Mouse (Mus musculus): ENCODE measurements around the gene Fam98b. TPM values are rescaled to one million over a fixed set of nuclear protein-coding genes. Genes with fewer than 3 reads are reported as not detected.

Gene Fam98b
- total and polyA plus RNA-seq, 3 experiments = 11.1 to 83.5 (median 22.3) TPM

GRCm38 (mm10) chr2:117217695-117218216, 31.8 kb upstream of the Fam98b start:
- Histone ChIP-seq H3K79me2 (replicated peaks; ENCODE audit: control insufficient read depth, extremely low read depth, insufficient read depth, poor library complexity, severe bottlenecking) (no peaks in the 10 kb centered on the region), H3K4me3 (replicated peaks in 1 of 3; ENCODE audit: low read depth in 2 of 3, low read length in 2 of 3, poor library complexity in 1 of 3) (no peak overlapping the region), H3K27ac (ENCODE audit: insufficient read depth, low read depth) (no peak overlapping the region), H3K9ac (ENCODE audit: insufficient read depth, low read depth) (no peak overlapping the region), H3K9me3 (replicated peaks; ENCODE audit: low read length) (no peaks in the 10 kb centered on the region), H3K36me3 (replicated peaks in 1 of 2; ENCODE audit: control insufficient read depth in 1 of 2, insufficient read depth in 1 of 2, low read length in 1 of 2) (no peaks in the 10 kb centered on the region), H3K4me1 (ENCODE audit: control insufficient read depth in 1 of 2, insufficient read depth in 2 of 2) (no peaks in the 10 kb centered on the region), H3K27me3 (replicated peaks) (no peaks in the 10 kb centered on the region), H3K4me2 (ENCODE audit: insufficient read depth, low read depth, poor library complexity, severe bottlenecking) (no peak overlapping the region)
- dilution Hi-C loops (cut with MboI; ENCODE audit: extremely low pct_ligation_motif_present, extremely low pct_unique_long_range_greater_than_20kb, low sequenced_read_pairs) = no loop called here
- in situ Hi-C loops (cut with MboI; ENCODE audit: low pct_ligation_motif_present, low pct_unique_long_range_greater_than_20kb, low sequenced_read_pairs) = no loop called here
- TF ChIP-seq TCF12 (IDR thresholded peaks at IDR 0.05; ENCODE audit: low read depth, low read length) = no peak
- no peak for TF ChIP-seq GABPA (IDR thresholded peaks at IDR 0.05; ENCODE audit: insufficient replicate concordance, low read depth, low read length)
- TF ChIP-seq CTCF (conservative IDR thresholded peaks at IDR 0.05 in 1 of 2, IDR thresholded peaks at IDR 0.05 in 1 of 2; ENCODE audit: low read depth in 2 of 2, low read length in 2 of 2) = no peak
- TF ChIP-seq ZKSCAN1 (IDR thresholded peaks at IDR 0.05; ENCODE audit: borderline replicate concordance, low read depth, low read length) = no peak
- TF ChIP-seq ELF1 (IDR thresholded peaks at IDR 0.05; ENCODE audit: low read depth, low read length) = no peak
- TF ChIP-seq EP300 (IDR thresholded peaks at IDR 0.05; ENCODE audit: low read length) = no peak
- TF ChIP-seq UBTF (IDR thresholded peaks at IDR 0.05; ENCODE audit: low read depth, low read length) = no peak
- TF ChIP-seq ETS1 (conservative IDR thresholded peaks at IDR 0.05; ENCODE audit: low read depth, low read length) = no peak
- TF ChIP-seq CHD2 (IDR thresholded peaks at IDR 0.05; ENCODE audit: low read length) = no peak
- TF ChIP-seq MAFK (IDR thresholded peaks at IDR 0.05; ENCODE audit: insufficient replicate concordance, low read length) = no peak
- TF ChIP-seq NRF1 (IDR thresholded peaks at IDR 0.05; ENCODE audit: low read depth, low read length) = no peak
- TF ChIP-seq POLR2A (IDR thresholded peaks at IDR 0.05; ENCODE audit: low read depth, low read length) = no peak
- no peak for TF ChIP-seq MXI1 (IDR thresholded peaks at IDR 0.05; ENCODE audit: low read depth, low read length)
- TF ChIP-seq ZC3H11A (IDR thresholded peaks at IDR 0.05; ENCODE audit: low read depth, low read length) = no peak
- no peak for TF ChIP-seq NELFE (IDR thresholded peaks at IDR 0.05; ENCODE audit: low read depth, low read length)
- no peak for TF ChIP-seq USF2 (conservative IDR thresholded peaks at IDR 0.05; ENCODE audit: low read depth, low read length)
- TF ChIP-seq KAT2A (IDR thresholded peaks at IDR 0.05; ENCODE audit: insufficient replicate concordance, low read length) = no peak
- DNase-seq (ENCODE audit: extremely low read depth) = no peak

- dilution Hi-C loops (cut with MboI; ENCODE audit: extremely low pct_ligation_motif_present, extremely low pct_unique_long_range_greater_than_20kb, low sequenced_read_pairs) = no loop called here
- DNase-seq (ENCODE audit: extremely low read depth) = no peak
- Histone ChIP-seq H3K27me3 (replicated peaks) (no peaks in the 10 kb centered on the region), H3K9ac (ENCODE audit: insufficient read depth, low read depth) (no peak overlapping the region), H3K79me2 (replicated peaks; ENCODE audit: control insufficient read depth, extremely low read depth, insufficient read depth, poor library complexity, severe bottlenecking) (no peaks in the 10 kb centered on the region), H3K4me3 (replicated peaks in 1 of 3; ENCODE audit: low read depth in 2 of 3, low read length in 2 of 3, poor library complexity in 1 of 3) (no peak overlapping the region), H3K36me3 (replicated peaks in 1 of 2; ENCODE audit: control insufficient read depth in 1 of 2, insufficient read depth in 1 of 2, low read length in 1 of 2) (no peaks in the 10 kb centered on the region), H3K9me3 (replicated peaks; ENCODE audit: low read length) (no peaks in the 10 kb centered on the region), H3K4me1 (ENCODE audit: control insufficient read depth in 1 of 2, insufficient read depth in 2 of 2) (no peaks in the 10 kb centered on the region), H3K27ac (ENCODE audit: insufficient read depth, low read depth) (no peak overlapping the region), H3K4me2 (ENCODE audit: insufficient read depth, low read depth, poor library complexity, severe bottlenecking) (no peak overlapping the region)
- TF ChIP-seq CHD1 (IDR thresholded peaks at IDR 0.05; ENCODE audit: low read depth, low read length) (no peak), JUND (conservative IDR thresholded peaks at IDR 0.05; ENCODE audit: low read depth, low read length) (no peak), IRF4 (IDR thresholded peaks at IDR 0.05; ENCODE audit: low read depth, low read length) (no peak), KAT2A (IDR thresholded peaks at IDR 0.05; ENCODE audit: insufficient replicate concordance, low read length) (no peak), MXI1 (IDR thresholded peaks at IDR 0.05; ENCODE audit: low read depth, low read length) (no peak), CHD2 (IDR thresholded peaks at IDR 0.05; ENCODE audit: low read length) (no peak), ZMIZ1 (IDR thresholded peaks at IDR 0.05; ENCODE audit: low read depth, low read length) (no peak)
- in situ Hi-C loops (cut with MboI; ENCODE audit: low pct_ligation_motif_present, low pct_unique_long_range_greater_than_20kb, low sequenced_read_pairs) = no loop called here
These were observed 30.0 kb upstream of the Fam98b start for GRCm38 (mm10) chr2:117219536-117219935.
